Mouse (Mus musculus) ES-Bruce4 (cell line): ENCODE measurements around the gene Olfr1359.
"Not testable (repeated sequence)": the region's sequence is repeated elsewhere in the genome, so short reads cannot be mapped to it uniquely, and the experiment has no call there.

Experiments used
- CTCF ChIP-seq: IDR thresholded peaks from one replicate; pipeline ENCODE4 v1.8.1; 2011; ENCODE audit warnings: low read depth, low read length
- EP300 ChIP-seq: IDR thresholded peaks from 2 replicates; pipeline ENCODE4 v1.6.1; 2011; ENCODE audit warnings: low read depth, low read length; ENCODE audit not compliant: insufficient read depth
- POLR2A ChIP-seq: IDR thresholded peaks from one replicate; pipeline ENCODE4 v1.8.1; 2011; ENCODE audit warnings: low read length; ENCODE audit not compliant: insufficient read depth

DNA sequence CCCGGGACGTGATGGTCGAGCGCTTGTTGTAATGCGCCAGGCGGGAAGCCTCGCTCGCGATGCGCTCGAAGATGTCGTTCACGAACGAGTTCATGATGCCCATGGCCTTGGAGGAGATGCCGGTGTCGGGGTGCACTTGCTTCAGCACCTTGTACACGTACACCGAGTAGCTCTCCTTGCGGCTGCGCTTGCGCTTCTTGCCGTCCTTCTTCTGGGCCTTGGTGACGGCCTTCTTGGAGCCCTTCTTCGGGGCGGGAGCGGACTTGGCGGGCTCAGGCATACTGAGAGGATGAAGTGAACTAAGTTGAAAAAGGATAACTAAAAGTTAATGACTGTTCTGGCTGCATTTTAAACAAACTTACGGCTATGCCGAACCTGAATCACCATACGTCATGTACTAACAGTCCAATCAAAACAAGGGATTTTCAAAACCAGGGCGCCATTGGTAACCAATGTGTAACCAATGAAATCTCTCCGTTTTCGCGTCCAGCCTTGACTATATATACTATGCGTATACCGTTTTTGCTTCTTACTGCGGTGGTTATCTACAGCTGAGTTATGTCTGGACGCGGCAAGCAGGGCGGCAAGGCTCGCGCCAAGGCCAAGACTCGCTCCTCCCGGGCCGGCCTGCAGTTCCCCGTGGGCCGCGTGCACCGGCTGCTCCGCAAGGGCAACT is 18.1 kb downstream of the Olfr1359 start, which contains the start of the genes Hist1h2bl and Hist1h2ai:
- not testable (repeated sequence) for TF ChIP-seq CTCF, EP300
- TF ChIP-seq POLR2A, result peak; percentile 27
